Mouse (Mus musculus): ENCODE data around the gene Fam71b.

DNA sequence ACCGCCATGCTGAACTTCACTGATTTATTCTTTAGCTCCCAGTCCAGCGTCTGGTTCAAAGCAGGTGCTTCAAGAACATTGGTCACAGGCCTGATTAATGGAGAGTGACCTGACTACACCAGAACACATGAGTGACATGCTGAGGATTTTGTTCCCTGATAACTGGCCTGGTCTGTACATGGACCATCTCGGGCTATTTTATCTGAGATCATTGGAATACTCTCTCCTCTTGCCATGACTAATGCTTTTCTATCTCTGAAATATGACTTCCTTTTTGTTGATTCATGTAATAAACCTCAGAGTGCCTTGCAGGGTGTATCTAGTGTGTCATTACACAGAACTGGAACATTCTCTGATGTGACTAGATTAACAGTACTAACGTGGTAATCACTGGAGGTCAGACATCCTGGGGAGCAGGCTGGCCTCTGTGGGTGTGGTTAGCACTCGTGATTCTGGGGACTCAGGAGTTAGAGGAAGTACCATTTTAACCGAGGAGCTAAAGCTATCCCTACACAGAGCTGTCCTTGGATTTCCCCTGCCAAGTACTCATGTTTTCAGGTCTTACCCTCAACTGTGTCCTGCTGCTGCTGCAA lies 58.2 kb downstream of the Fam71b start, which contains the start of gene Havcr2:
- TF ChIP-seq E2F4 (IDR thresholded peaks at IDR 0.05; ENCODE audit: borderline replicate concordance, low read depth, low read length), result no peak
- TF ChIP-seq EP300 (IDR thresholded peaks at IDR 0.05; ENCODE audit: low read depth in 1 of 2, low read length in 2 of 2), result peak; percentile 98 to 99
- TF ChIP-seq ELF1 (IDR thresholded peaks at IDR 0.05; ENCODE audit: low read depth, low read length), result no peak
- TF ChIP-seq CTCF (IDR thresholded peaks at IDR 0.05 in 2 of 3, conservative IDR thresholded peaks at IDR 0.05 in 1 of 3; ENCODE audit: control insufficient read depth in 1 of 3, insufficient read depth in 1 of 3, low read depth in 2 of 3, low read length in 3 of 3, poor library complexity in 1 of 3, severe bottlenecking in 1 of 3), result no peak
- peak; percentile 81; the same call in 1 of the 2 replicates for TF ChIP-seq TBP (IDR thresholded peaks at IDR 0.05; ENCODE audit: low read depth, low read length)
- peak in 1 of 2 experiments; percentile 45; a peak in 2 of 4 replicates for TF ChIP-seq POLR2A (IDR thresholded peaks at IDR 0.05; ENCODE audit: control insufficient read depth in 1 of 2, insufficient read depth in 1 of 2, low read depth in 1 of 2, low read length in 2 of 2, poor library complexity in 1 of 2)
- no peak for TF ChIP-seq MXI1 (IDR thresholded peaks at IDR 0.05; ENCODE audit: low read depth, low read length)
- no peak for TF ChIP-seq CHD1 (IDR thresholded peaks at IDR 0.05; ENCODE audit: low read depth, low read length)
- no peak; the same call in 1 of the 2 replicates for TF ChIP-seq MAX (IDR thresholded peaks at IDR 0.05; ENCODE audit: low read length)
- TF ChIP-seq MYB (IDR thresholded peaks at IDR 0.05; ENCODE audit: low read depth, low read length), result no peak
- TF ChIP-seq ZMIZ1 (IDR thresholded peaks at IDR 0.05; ENCODE audit: low read depth, low read length), result no peak
- TF ChIP-seq GABPA (IDR thresholded peaks at IDR 0.05; ENCODE audit: low read depth, low read length), result no peak
